Mouse (Mus musculus) stomach, embryonic 15.5 days (tissue): Measurements from ENCODE around the gene Zfp592. TPM values are rescaled to one million over a fixed set of nuclear protein-coding genes. Genes with fewer than 3 reads are reported as not detected.

Source experiments
- polyA plus RNA-seq: library from polyadenylated mRNA; unstranded; fragments of >200 nt; fragmentation: Nextera tagmentation; extraction: Ambion mirVana; gene quantifications from 2 replicates; pipeline ENCODE4 v1.2.1, GENCODE M21; 2015

Zfp592 gene
- polyA plus RNA-seq, 1 experiment from 2014 or later = 9.9 TPM

Other genes starting within 250 kb of the Zfp592 start
- 84.2 TPM in 2 replicates for gene Iqgap1, start 167.7 kb upstream of the Zfp592 start, polyA plus RNA-seq
- 1.6 and 2.1 TPM in 2 replicates for gene Zscan2, start 132.8 kb upstream of the Zfp592 start, polyA plus RNA-seq
- gene Wdr73, start 92.4 kb upstream of the Zfp592 start, polyA plus RNA-seq = 33.2 and 33.7 TPM in 2 replicates
- gene Nmb, start 88.6 kb upstream of the Zfp592 start, polyA plus RNA-seq = 5.1 TPM in 2 replicates
- 256 and 258 TPM in 2 replicates for gene Sec11a, start 45.9 kb upstream of the Zfp592 start, polyA plus RNA-seq
- 0.64 and 0.84 TPM in 2 replicates for gene Alpk3, start 63.9 kb downstream of the Zfp592 start, polyA plus RNA-seq
- 0.71 and 1.5 TPM in 2 replicates for gene Slc28a1, start 121.1 kb downstream of the Zfp592 start, polyA plus RNA-seq
- 4.0 and 4.7 TPM in 2 replicates for gene Pde8a, start 219.9 kb downstream of the Zfp592 start, polyA plus RNA-seq